Mouse (Mus musculus) urinary bladder, adult 2 months (tissue): ENCODE results near the gene Dmbt1. TPM values are rescaled to one million over a fixed set of nuclear protein-coding genes. Genes with fewer than 3 reads are reported as not detected.
"Not testable (repeated sequence)": the region's sequence is repeated elsewhere in the genome, so short reads cannot be mapped to it uniquely, and the experiment has no call there.

ENCODE experiments used
- DNase-seq: peaks from one replicate; pipeline ENCODE4 v3.0.0; 2022; ENCODE audit warnings: low spot score
- polyA plus RNA-seq: library from polyadenylated mRNA; depleted of rRNA; stranded (reverse); fragments of >200 nt; gene quantifications from 2 replicates; pipeline ENCODE4 v1.2.3, GENCODE M21; 2012; rRNA removed

The Dmbt1 gene
- polyA plus RNA-seq, result 0.26 and 0.46 TPM in 2 replicates

DNA sequence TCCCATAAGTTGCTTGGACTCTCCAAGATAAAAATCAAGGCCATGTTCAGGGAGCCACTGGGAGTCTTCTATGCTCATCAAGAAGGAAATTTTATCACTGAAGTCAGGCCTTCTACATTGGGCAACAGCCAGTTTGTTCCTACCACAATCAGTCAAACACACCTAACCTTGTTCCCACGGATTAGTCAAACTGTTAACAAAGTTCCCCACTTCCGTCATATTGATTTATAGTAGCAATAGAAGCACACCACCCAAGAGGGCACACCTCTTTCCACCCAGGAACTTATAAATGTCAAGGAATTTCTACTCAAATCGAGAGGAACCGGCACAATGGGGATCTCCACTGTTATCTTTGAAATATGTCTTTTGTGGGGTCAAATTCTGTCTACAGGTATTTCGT lies at the start of gene Dmbt1:
Dmbt1 (plus strand) TSS at position 299 of the 400 bp plus-strand sequence.
- DNase-seq, result no peak

DNA sequence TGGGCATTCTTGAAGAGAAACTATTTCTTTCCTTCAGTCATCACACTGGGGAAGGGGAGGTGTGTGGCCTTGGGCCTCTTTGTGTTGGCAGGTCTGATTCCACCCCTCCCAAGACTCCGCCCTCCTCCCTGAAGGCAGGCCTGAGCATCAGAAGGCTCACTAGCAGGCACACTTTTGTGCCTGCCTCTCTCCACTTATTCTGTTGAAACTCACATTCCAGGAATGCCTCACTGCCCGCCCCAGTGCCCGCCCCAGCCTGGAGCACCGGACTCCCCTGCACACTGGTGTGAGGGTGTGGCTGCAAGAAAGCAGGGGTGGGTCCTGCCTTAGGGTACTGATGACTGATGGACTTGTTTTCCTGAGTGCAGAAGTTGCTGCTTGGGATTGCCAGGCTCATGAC lies 49.5 kb upstream of the Dmbt1 start:
- no peak for DNase-seq

DNA sequence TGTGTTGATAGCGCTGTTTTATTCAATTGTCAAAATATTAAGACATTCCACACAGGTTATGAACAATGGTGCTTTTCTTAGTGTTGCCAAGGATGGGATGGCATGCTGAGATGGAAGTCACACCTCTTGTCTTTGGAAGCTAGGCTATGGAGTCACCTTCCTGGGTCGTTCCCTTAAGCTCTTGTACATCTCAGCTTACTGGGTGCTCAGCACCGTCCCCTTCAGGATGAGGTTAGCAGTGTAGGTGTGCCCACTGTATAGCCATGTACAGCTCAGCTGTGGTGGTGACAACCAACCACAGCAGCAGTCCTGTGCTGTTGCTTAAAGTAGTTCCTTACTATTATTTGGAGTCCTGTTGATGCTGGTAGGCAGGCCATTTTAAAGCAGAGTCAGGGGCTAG lies 49.0 kb upstream of the Dmbt1 start:
- no peak for DNase-seq

DNA sequence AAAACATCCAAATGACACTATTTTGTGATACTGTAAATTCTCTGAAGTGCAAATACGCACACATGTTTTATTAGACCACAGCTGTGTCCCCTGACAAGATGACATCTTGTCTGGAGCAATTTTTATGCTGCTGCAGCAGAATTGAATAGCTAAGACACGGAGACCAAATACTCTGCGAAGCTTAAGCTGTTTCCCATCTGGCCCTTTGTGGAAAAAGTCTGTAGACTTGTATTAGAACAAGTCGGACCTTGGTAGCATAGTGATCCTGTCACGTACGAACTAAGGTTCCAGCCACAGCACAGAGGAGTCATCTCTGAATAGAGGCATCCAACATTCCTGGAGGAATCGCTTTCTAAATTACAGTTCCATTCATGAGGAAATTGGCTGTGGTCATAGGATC lies 47.6 kb upstream of the Dmbt1 start:
- no peak for DNase-seq

DNA sequence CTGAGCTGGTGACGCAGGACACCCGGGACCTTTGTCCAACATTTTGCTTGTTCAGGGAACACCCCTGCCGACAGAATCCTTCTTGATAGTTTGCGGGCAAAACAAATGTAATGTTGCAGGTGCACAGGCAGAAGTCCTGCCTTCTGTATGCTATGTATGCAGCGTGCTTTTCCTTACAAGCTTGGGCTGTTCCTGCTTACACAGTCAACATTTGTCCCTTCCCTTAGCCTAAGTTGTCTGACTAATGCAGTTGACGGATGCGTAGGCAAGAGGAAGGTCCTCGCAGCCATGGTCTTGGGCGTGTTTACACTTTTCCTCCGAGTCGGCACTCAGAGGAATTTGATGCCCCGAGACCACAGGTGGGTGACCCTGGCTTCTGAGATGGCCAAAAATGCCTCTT lies 46.7 kb upstream of the Dmbt1 start:
- no peak for DNase-seq

DNA sequence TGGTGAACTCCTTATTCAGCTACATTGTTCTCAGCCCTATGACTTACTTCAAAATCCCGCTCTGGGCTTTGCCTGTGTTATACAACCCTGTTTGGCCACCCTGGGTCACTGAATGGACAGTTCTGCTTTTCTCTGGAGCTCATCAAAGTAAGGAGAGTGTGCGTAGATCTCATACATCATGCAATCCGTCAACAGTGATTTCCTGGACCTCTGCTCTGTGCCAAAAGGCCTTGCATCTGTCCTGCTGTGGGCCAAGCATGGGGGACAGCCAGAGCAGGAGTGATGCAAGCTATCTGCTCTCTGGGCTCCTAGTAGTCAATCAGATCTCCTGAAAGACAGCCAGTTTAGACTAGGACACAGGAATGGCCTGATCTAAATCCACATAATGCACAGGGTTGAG lies 46.1 kb upstream of the Dmbt1 start:
- DNase-seq, result no peak

DNA sequence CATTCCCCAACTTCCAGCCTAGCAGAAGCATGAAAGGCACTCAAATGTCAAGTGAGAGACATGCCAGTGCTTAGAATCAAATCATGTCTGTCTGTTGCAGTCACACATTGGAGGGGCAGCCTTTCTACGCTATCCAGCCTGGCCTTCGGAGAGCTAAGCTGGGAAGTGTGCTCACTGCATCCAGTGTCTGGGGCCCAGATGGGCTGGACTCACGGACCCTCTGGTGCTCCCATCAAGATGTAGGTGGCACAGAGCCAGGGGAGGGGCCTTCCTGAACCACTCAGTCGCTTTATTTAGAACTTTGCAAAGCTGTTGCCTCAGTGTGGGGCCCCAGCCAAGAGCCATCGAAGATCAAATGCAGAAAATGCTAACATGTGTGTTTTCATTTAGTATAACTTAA lies 43.7 kb upstream of the Dmbt1 start:
- DNase-seq, result no peak

DNA sequence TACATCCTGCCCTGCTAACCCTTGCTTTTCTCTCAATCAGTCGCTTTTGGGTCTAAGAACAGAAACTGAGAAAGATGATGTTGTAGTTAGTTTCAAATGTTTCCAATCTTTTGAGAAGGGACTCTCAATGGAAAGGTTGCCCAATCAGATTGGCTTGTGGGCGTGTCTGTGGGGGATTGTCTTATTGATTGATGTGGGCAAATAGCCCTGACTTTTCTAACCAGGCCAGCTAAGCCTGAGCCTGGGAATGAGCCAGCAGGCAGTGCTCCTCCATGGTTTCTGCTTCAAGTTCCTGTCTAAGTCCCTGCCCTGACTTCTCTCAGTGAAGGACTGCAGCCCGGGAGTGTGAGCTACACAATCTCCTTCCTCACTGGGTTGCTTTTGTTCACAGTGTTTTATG lies 42.5 kb upstream of the Dmbt1 start:
- no peak for DNase-seq

DNA sequence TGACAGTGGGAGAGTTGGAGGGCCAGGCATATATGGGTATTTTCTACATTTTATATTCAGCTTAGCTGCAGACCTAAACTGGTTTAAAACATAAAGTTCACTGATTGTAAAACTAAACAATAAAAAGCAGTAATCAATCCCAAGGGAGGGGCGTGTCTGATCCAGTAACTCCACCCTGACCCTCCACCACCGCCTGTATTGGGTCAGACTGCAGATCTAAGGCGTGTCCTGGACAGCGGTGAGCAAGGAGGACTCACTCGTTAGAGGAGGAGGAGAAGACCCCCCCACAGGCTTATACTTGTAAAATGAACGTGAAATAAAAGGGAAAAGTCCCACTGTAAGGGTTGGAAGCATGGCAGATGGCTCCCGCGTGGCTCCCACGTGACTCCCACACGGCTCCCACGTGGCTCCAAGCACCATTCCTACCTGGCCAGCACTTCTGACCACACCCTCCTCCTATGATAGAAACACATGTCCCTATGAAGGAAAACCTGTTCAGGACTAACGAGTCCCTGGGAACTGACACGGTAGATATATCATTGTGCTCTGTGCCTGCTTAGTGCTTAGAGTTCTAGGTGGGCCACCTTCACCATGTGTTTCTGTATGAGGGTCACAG lies 40.6 kb upstream of the Dmbt1 start:
- no peak for DNase-seq

DNA sequence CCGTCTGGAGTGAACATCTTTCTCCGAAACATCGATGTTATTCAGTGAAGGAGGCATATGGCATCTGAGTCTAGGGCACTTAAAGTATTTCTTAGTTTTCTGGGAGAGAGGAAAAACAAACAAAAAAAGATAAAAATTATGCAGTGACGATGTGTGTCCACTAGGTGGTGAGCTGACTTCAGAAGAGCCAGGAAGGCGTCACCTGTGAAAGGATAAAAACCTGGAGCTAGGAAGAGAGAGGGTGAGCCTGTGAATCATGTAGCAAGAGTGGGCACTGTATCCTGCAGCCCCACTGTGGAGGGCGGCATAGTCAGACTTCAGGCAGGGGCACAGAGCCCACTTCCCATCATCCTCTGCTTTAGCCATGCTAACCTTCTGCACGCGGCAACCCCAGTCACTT lies 37.9 kb upstream of the Dmbt1 start:
- DNase-seq, result no peak

DNA sequence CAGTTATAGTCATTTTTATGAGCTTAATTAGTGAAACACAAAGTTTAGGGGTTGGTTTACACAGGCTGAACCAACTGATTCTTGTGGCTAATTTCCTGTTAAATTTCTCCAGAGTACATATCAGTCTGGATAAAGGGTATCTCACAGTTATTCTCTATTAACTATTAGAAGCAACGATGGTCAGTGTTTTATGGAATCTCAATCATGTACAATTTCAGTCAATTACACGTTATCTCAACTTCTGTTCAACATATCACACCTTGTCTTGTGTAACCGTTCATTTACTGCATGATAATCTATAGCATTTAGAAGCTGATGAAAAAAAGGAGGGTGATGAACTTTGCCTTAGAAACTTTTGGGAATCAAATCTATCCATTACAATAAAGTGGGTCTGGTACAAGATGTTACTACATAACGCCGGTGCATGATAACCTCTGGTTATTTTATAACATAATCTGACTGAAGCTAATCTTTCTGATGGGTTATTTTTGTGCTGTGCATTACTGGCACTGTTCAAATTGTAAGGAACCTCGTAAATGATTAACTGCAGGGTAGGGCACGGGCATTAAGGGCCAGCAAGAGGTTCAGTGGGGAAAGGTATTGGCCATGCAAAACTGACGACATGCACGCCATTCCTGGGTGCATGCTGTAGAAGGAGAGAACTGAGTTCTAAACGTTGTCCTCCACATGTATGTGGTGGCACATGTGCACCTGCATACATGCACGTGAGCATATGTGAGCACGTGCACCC lies 29.7 kb upstream of the Dmbt1 start:
- no peak for DNase-seq

DNA sequence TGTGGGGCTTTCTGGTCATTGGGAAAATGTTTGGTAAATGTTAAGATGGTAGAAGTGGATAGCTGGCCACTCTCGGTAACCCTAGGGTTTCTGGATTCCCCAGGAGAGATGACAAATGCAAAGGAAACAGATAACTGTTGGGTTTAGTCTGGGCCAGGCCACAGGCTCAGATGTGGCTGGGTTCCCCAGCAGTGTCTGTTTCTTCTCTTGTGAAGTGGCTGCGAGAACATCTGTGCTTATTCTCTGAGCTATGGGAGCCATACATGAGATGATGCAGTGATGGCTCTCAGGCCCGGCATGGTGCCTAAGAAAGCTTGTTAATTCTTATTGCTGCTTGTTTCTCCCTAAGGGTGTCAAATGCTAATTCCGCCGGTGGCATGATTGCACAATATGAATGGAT lies 27.8 kb upstream of the Dmbt1 start:
- no peak for DNase-seq

DNA sequence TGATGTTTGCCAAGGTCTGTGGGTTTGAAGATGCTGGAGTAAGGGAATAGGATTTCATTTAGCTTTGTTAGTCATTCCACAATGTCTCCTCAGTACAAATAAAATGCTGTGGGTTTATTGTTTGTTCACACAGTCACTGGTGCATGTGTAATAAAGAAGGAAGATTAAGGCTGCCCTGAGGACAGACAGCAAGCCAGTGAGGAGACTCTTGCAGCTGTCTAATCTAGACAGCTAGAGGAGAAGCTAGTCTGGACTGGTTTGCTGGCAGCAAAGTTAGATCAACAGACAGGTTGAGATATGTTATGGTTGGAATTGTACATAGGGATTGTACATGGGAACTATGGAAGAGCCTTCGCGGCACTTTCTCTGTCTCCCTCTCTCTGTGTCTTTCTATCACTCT lies 24.6 kb upstream of the Dmbt1 start:
- no peak for DNase-seq

DNA sequence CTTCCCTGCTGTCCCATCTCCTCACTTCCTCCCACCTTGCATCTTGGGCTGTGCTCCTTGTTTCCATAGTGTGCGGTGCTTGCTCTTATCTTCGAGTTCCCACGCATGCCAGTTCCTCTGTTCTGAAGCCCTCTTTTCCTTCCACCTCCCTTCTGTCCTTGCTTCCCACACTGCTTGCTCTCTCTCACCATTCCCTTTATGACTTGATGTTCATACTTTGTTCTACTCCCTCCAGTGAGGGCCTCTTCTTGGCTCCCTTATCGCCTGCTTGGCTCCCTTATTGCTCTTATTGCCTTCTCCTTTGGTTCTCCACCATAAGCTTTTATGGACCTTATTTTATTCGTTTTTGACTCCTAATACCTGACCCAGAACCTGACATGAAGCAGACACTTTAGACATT lies 22.7 kb upstream of the Dmbt1 start:
- no peak for DNase-seq

DNA sequence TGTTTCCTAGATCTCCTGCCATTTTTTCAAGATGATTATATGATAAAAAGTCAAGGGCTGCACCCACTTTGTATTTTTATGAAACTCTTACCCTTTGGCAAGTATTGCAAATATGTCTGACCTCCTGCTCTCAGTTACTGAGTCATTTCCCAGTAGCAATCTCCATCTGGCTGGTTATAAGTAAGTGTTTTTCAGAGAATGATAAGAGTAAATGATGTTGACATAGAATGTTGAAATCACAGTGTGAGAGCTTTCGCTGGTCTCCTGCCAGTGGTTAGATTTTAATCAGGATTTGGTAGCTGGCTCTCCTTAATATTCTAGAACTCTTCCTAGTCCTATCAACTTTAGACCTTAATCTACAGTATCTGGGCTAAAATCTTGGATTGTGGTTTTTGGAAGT lies 20.0 kb upstream of the Dmbt1 start:
- no peak for DNase-seq

DNA sequence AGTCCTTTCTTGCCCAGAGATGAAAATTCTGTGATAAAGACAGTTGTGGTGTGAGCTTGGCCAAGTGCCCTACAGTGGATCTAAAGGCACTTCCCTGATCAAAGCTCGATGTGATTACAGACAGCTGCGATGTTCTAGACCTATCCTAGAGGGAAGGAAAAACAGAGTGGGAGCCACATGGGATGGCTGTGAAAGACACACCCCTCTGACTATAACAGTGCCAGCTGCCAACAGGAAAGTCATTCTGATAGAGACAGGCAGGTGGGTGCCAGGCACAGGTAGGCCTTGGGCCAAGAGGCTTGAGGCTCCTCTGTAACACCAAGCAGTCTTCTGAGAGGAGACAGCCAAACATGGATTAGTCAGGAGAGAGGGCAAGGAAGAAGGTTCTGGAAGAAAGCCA lies 12.7 kb upstream of the Dmbt1 start:
- no peak for DNase-seq

DNA sequence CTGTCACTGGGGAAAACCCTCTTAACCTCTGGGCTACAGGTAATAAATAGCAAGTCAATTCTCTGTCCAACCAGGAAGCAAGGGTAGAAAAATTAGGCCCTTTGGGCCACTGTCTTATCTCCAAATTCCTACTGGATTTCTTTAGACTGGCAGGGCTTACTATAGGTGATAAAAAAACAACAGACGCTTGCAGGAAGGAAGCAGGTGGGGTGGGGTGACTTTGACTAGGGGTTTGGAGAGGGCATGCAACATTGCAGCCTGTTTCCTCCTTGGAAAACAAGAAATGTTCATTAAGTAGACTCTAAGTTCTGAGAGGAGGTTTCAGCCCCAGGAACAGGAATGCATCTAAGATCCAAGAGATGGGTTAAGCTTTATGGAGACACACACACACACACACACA lies 7.0 kb upstream of the Dmbt1 start:
- no peak for DNase-seq

DNA sequence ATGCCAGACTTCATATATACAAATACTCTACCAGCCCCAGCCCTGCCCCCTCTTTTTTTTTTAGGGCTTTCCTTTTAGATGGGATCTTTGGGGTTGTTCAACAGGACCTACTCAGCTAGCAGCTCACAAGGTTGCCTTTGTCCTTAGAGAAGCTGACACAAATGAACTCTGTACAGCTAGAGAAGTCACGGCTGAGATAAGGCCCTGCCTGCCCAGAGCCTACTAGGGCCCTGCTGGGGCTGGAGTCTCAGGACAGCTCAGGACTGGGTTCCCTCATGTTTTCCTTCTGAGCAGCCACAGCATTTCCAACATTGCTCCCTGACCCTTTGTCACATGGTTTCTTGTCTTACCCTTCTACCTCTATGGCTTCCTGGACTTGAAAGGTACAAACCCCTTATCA lies 4.3 kb upstream of the Dmbt1 start:
- no peak for DNase-seq

DNA sequence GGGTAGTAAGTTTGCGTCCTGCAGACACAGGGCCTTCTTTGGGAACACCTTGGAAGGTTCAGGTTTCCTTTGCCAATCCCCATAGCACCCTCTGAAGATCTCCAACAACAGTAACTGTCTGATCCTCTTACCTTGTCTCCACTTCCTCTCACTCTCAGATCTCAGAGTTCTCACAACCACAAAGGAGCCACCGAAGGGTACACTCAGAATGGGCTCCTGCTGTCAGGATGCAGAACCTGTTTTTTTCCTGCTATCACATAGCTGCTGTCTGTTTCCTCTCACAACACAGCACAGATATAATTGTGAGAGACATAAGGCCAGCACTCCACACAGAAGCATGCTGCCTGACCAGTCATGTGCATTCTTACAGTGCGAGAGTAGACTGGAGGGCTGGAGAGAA lies 4.5 kb downstream of the Dmbt1 start:
- DNase-seq, result no peak

DNA sequence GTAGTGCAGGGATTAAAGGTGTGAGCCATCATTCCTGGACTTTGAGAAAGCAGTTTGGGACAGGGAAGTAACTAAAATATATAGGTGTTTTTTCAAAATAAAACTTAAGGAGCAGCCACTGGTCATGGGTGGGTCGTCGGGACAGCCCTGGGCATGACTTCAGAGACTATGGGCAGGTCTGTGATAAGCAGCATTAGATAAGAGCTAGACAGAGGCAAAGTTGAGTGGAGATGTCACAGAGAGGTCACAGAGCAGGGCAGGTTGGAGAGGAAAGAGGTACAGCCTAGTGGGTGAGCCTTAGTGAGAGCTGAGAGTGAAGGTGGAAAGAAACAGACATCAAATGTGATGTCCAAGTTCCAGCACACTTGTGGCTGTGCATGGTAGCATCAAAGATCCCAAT lies 5.2 kb downstream of the Dmbt1 start:
- no peak for DNase-seq

DNA sequence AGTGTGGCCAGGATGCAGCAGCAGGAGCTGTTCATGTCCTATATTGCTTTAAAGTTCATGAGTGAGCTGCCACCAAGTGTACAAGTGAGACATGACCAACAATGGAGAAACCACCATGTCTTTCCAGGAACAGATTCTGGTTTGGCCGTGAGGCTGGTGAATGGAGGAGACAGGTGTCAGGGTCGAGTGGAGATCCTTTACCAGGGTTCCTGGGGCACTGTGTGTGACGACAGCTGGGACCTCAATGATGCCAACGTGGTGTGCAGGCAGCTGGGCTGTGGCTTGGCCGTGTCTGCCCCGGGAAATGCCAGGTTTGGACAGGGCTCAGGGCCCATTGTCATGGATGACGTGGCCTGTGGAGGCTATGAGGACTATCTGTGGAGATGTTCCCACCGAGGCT lies 8.9 kb downstream of the Dmbt1 start:
- DNase-seq, result not testable (repeated sequence)

DNA sequence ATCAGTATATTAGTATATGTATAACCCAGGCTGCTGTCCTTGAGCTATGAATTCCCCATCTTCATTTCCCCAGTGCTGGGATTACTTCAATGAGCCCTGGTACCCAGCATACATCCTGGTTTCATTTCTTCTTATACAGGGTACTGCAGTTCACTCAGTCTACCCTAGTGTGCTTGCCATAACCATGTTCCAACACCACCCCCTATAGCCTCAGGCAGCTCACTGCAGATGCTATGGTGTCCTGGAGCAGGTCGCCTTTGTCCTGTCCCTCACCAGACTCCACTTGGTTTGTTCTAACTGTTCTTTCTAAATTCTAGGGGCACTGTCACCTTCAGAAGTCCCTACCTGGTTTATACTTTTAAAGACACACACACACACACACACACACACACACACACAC lies 10.8 kb downstream of the Dmbt1 start:
- DNase-seq, result no peak

DNA sequence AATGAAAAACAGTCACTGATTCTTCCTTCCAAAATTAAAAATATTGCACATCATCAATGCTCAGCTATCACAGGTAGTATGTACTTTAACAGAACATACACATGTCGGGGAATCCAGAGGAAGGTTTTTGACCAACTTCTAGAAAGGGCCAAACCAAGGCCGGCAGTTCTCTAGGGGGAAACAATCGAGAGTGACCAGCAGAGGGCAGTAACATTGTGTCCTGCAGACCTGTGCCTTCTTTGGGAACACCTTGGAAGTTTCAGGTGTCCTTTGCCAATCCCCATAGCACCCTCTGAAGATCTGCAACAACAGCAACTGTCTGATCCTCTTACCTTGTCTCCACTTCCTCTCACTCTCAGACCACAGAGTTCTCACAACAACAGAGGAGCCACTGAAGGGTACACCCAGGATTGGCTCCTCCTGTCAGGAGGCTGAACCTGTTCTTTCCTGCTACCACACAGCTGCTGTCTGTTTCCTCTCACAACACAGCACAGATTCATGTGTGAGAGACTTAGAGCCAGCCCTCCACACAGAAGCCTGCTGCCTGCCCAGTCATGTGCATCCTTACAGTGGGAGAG lies 13.5 kb downstream of the Dmbt1 start:
- not testable (repeated sequence) for DNase-seq

DNA sequence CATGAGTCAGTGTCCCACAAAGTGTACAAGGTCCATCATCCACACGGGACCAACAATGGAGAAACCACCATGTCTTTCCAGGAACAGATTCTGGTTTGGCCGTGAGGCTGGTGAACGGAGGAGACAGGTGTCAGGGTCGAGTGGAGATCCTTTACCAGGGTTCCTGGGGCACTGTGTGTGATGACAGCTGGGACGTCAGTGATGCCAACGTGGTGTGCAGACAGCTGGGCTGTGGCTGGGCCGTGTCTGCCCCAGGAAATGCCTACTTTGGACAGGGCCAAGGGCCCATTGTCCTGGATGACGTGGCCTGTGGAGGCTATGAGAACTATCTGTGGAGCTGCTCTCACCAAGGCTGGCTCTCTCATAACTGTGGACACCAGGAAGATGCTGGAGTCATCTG lies 18.0 kb downstream of the Dmbt1 start:
- not testable (repeated sequence) for DNase-seq
